Mouse (Mus musculus) embryonic fibroblast, embryonic 13.5 days (primary cell): ENCODE results near the gene Pkd1l1.

Source experiments
- CTCF ChIP-seq: IDR thresholded peaks from 2 replicates; pipeline ENCODE4 v1.5.1; 2011; ENCODE audit warnings: mild to moderate bottlenecking, control low read depth, low read length, moderate library complexity, borderline replicate concordance; ENCODE audit not compliant: insufficient read depth
- POLR2A ChIP-seq: IDR thresholded peaks from 2 replicates; pipeline ENCODE4 v1.6.1; 2011; ENCODE audit warnings: low read depth, mild to moderate bottlenecking, control low read depth, low read length, moderate library complexity

GRCm38 (mm10) chr11:9011348-9011747, 38.3 kb upstream of the Pkd1l1 start:
- no peak for TF ChIP-seq POLR2A
- TF ChIP-seq CTCF, result no peak
